Comparison of ENCODE assay signal across 8 mouse cellular contexts in the genomic region with DNA sequence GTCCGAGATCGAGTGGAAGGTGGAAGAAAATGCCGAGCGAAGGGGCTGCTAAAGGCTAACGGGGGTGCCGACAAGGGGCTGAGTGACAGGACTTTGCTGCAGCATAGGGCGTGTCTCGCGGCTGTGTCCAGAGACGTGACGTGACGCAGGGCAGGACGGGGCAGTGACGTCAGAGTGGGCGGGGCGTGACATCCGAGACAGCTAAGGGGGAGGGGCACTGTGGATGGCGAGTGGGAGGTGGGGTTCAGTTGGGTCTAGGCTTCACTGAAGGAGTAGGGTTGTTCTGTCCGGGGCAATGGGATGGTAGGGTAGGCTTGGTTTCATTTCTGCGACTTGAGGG. TPM values are rescaled to one million over a fixed set of nuclear protein-coding genes. Genes with fewer than 3 reads are reported as not detected.
DNase-seq lines count a peak whose midpoint lies in the region; ATAC-seq and TF ChIP-seq lines count a peak whose summit lies in the region.

No protein-coding gene starts in this region.

- peak; percentile 91 for ATAC-seq in erythroblast, adult 5-6 weeks (replicated peaks; ENCODE audit: low FRiP score, poor library complexity, severe bottlenecking)
- peak; percentile 91 for ATAC-seq in heart, embryonic 12.5 days (ENCODE audit: insufficient number of reproducible peaks, low FRiP score)
- peak; percentile 81 for ATAC-seq in kidney, postnatal 0 days (replicated peaks; ENCODE audit: low FRiP score, low read depth)
- ATAC-seq in liver, embryonic 11.5 days (replicated peaks; ENCODE audit: low FRiP score) = peak; percentile 76
- peak; percentile 79 for ATAC-seq in stomach, embryonic 14.5 days (ENCODE audit: insufficient number of reproducible peaks, insufficient read depth, low FRiP score, low read depth)

- peaks cover 21% of the 10 kb centered on the region for H3K36me3 ChIP-seq in heart, embryonic 12.5 days
- H3K36me3 ChIP-seq in kidney, postnatal 0 days (ENCODE audit: insufficient read depth, low read length) = no peaks in the 10 kb centered on the region
- peaks cover 7% of the 10 kb centered on the region for H3K36me3 ChIP-seq in liver, embryonic 11.5 days (ENCODE audit: control insufficient read depth, insufficient read depth, low read length)
- no peaks in the 10 kb centered on the region for H3K36me3 ChIP-seq in stomach, embryonic 14.5 days (ENCODE audit: control insufficient read depth, insufficient read depth, low read length)

- peak overlapping the region; percentile 93 for H3K4me2 ChIP-seq in heart, embryonic 12.5 days
- H3K4me2 ChIP-seq in kidney, postnatal 0 days (ENCODE audit: low read length) = peak overlapping the region; percentile 70
- H3K4me2 ChIP-seq in liver, embryonic 11.5 days = peak overlapping the region; percentile 90
- H3K4me2 ChIP-seq in stomach, embryonic 14.5 days (replicated peaks; ENCODE audit: low read depth, low read length) = peak overlapping the region; percentile 87

- H3K9ac ChIP-seq in heart, embryonic 12.5 days = peak overlapping the region; percentile 94
- H3K9ac ChIP-seq in kidney, postnatal 0 days (ENCODE audit: low read depth, low read length) = peak overlapping the region; percentile 89
- H3K9ac ChIP-seq in liver, embryonic 11.5 days (ENCODE audit: low read depth, low read length) = peak overlapping the region; percentile 93
- H3K9ac ChIP-seq in stomach, embryonic 14.5 days (replicated peaks; ENCODE audit: low read depth, low read length) = peak overlapping the region; percentile 67

- no peak for TF ChIP-seq CTCF in kidney, postnatal 0 days (IDR thresholded peaks at IDR 0.05; ENCODE audit: low read depth)

- DNase-seq in B cell, adult 2 months = peak; percentile 98
- peak; percentile 95 for DNase-seq in brain, adult 2 months (ENCODE audit: low read depth, low spot score)
- peak; percentile 95 for DNase-seq in kidney, postnatal 0 days (ENCODE audit: low spot score)
- peak; percentile 98 for DNase-seq in liver, embryonic 11.5 days (ENCODE audit: low spot score)
- DNase-seq in naive thymus-derived CD4-positive, alpha-beta T cell, adult 2 months (ENCODE audit: low read depth) = peak; percentile 95

- H3K9me3 ChIP-seq in heart, embryonic 12.5 days (replicated peaks) = no peaks in the 10 kb centered on the region
- H3K9me3 ChIP-seq in kidney, postnatal 0 days (replicated peaks; ENCODE audit: low read length) = no peaks in the 10 kb centered on the region
- H3K9me3 ChIP-seq in liver, embryonic 11.5 days (ENCODE audit: control insufficient read depth, low read length) = no peaks in the 10 kb centered on the region
- no peaks in the 10 kb centered on the region for H3K9me3 ChIP-seq in stomach, embryonic 14.5 days (ENCODE audit: control insufficient read depth, low read depth, low read length)

- H3K27ac ChIP-seq in heart, embryonic 12.5 days (ENCODE audit: poor library complexity, severe bottlenecking) = peak overlapping the region; percentile 99
- peak overlapping the region; percentile 98 for H3K27ac ChIP-seq in kidney, postnatal 0 days
- peak overlapping the region; percentile 96 for H3K27ac ChIP-seq in liver, embryonic 11.5 days (ENCODE audit: low read depth, low read length)
- peak overlapping the region; percentile 96 for H3K27ac ChIP-seq in stomach, embryonic 14.5 days (ENCODE audit: low read length)

- H3K4me1 ChIP-seq in heart, embryonic 12.5 days (replicated peaks) = peaks cover 22% of the 10 kb centered on the region
- peaks cover 4% of the 10 kb centered on the region; the same call in 1 of the 2 replicates for H3K4me1 ChIP-seq in kidney, postnatal 0 days (replicated peaks; ENCODE audit: insufficient read depth, low read length)
- peaks cover 18% of the 10 kb centered on the region for H3K4me1 ChIP-seq in liver, embryonic 11.5 days (replicated peaks; ENCODE audit: control insufficient read depth, insufficient read depth, low read length)
- peaks cover 5% of the 10 kb centered on the region; the same call in 1 of the 2 replicates for H3K4me1 ChIP-seq in stomach, embryonic 14.5 days (ENCODE audit: control insufficient read depth, insufficient read depth, low read length)

- H3K27me3 ChIP-seq in heart, embryonic 12.5 days (replicated peaks) = no peaks in the 10 kb centered on the region
- no peaks in the 10 kb centered on the region for H3K27me3 ChIP-seq in kidney, postnatal 0 days (ENCODE audit: insufficient read depth, low read length)
- H3K27me3 ChIP-seq in liver, embryonic 11.5 days (replicated peaks; ENCODE audit: control insufficient read depth, insufficient read depth, low read length) = no peaks in the 10 kb centered on the region
- H3K27me3 ChIP-seq in stomach, embryonic 14.5 days (ENCODE audit: control insufficient read depth, insufficient read depth, low read length) = no peaks in the 10 kb centered on the region

- WGBS in heart, embryonic 12.5 days = under 1% methylated on average over 20 of the region's 20 CpGs
- 0% methylated on average over 20 of the region's 20 CpGs for WGBS in kidney, postnatal 0 days
- under 1% methylated on average over 20 of the region's 20 CpGs for WGBS in liver, embryonic 11.5 days
- under 1% methylated on average over 20 of the region's 20 CpGs for WGBS in stomach, embryonic 14.5 days

- H3K4me3 ChIP-seq in heart, embryonic 12.5 days = peak overlapping the region; percentile 99
- peak overlapping the region; percentile 84 for H3K4me3 ChIP-seq in kidney, postnatal 0 days (replicated peaks; ENCODE audit: low read depth, low read length)
- peak overlapping the region; percentile 92 for H3K4me3 ChIP-seq in liver, embryonic 11.5 days (ENCODE audit: low read depth, low read length)
- H3K4me3 ChIP-seq in stomach, embryonic 14.5 days (ENCODE audit: low read depth, low read length) = peak overlapping the region; percentile 73

RNA-seq across cellular contexts. Expression of a gene that starts 0.7 kb away (rescaled TPM):
- 25.3 and 45.0 TPM in 2 replicates for total RNA-seq in erythroblast, adult 5-6 weeks (2015; ENCODE audit: low replicate concordance)
- total RNA-seq in erythroblast, adult 5-6 weeks (2017; ENCODE audit: low replicate concordance) = 19.5 and 29.4 TPM in 2 replicates
- polyA plus RNA-seq in heart, embryonic 12.5 days (2016; fragmentation: Nextera tagmentation; extraction: Ambion mirVana) = 172 TPM in 2 replicates
- polyA plus RNA-seq in kidney, postnatal 0 days (2015; fragmentation: Nextera tagmentation; extraction: Ambion mirVana) = 168 and 170 TPM in 2 replicates
- polyA plus RNA-seq in liver, embryonic 11.5 days (2014; fragmentation: Nextera tagmentation; extraction: Ambion mirVana) = 136 and 147 TPM in 2 replicates
- 161 and 177 TPM in 2 replicates for polyA plus RNA-seq in stomach, embryonic 14.5 days (2014; fragmentation: Nextera tagmentation; extraction: Ambion mirVana)

RNA-seq across cellular contexts. Expression of a gene that starts 32.7 kb away (rescaled TPM):
- total RNA-seq in erythroblast, adult 5-6 weeks (2015; ENCODE audit: low replicate concordance) = not detected in 2 replicates
- total RNA-seq in erythroblast, adult 5-6 weeks (2017; ENCODE audit: low replicate concordance) = not detected in 2 replicates
- not detected in 2 replicates for polyA plus RNA-seq in heart, embryonic 12.5 days (2016; fragmentation: Nextera tagmentation; extraction: Ambion mirVana)
- polyA plus RNA-seq in kidney, postnatal 0 days (2015; fragmentation: Nextera tagmentation; extraction: Ambion mirVana) = not detected in 2 replicates
- polyA plus RNA-seq in liver, embryonic 11.5 days (2014; fragmentation: Nextera tagmentation; extraction: Ambion mirVana) = 0.04 and 0.06 TPM in 2 replicates
- 0.10 TPM in 1 of 2 replicates, not detected in the other for polyA plus RNA-seq in stomach, embryonic 14.5 days (2014; fragmentation: Nextera tagmentation; extraction: Ambion mirVana)

RNA-seq across cellular contexts. Expression of a gene that starts 37.0 kb away (rescaled TPM):
- 3.8 TPM in 1 of 2 replicates, not detected in the other for total RNA-seq in erythroblast, adult 5-6 weeks (2015; ENCODE audit: low replicate concordance)
- not detected in 2 replicates for total RNA-seq in erythroblast, adult 5-6 weeks (2017; ENCODE audit: low replicate concordance)
- 7.6 and 9.1 TPM in 2 replicates for polyA plus RNA-seq in heart, embryonic 12.5 days (2016; fragmentation: Nextera tagmentation; extraction: Ambion mirVana)
- polyA plus RNA-seq in kidney, postnatal 0 days (2015; fragmentation: Nextera tagmentation; extraction: Ambion mirVana) = 0.23 and 0.75 TPM in 2 replicates
- polyA plus RNA-seq in liver, embryonic 11.5 days (2014; fragmentation: Nextera tagmentation; extraction: Ambion mirVana) = 6.0 and 6.9 TPM in 2 replicates
- polyA plus RNA-seq in stomach, embryonic 14.5 days (2014; fragmentation: Nextera tagmentation; extraction: Ambion mirVana) = 83.3 and 89.6 TPM in 2 replicates

RNA-seq across cellular contexts. Expression of a gene that starts 41.7 kb away (rescaled TPM):
- not detected in 2 replicates for total RNA-seq in erythroblast, adult 5-6 weeks (2015; ENCODE audit: low replicate concordance)
- total RNA-seq in erythroblast, adult 5-6 weeks (2017; ENCODE audit: low replicate concordance) = 0.09 TPM in 1 of 2 replicates, not detected in the other
- polyA plus RNA-seq in heart, embryonic 12.5 days (2016; fragmentation: Nextera tagmentation; extraction: Ambion mirVana) = 2.8 and 3.4 TPM in 2 replicates
- polyA plus RNA-seq in kidney, postnatal 0 days (2015; fragmentation: Nextera tagmentation; extraction: Ambion mirVana) = 5.7 and 5.8 TPM in 2 replicates
- polyA plus RNA-seq in liver, embryonic 11.5 days (2014; fragmentation: Nextera tagmentation; extraction: Ambion mirVana) = 6.5 and 6.7 TPM in 2 replicates
- polyA plus RNA-seq in stomach, embryonic 14.5 days (2014; fragmentation: Nextera tagmentation; extraction: Ambion mirVana) = 2.2 and 3.1 TPM in 2 replicates

RNA-seq across cellular contexts. Expression of a gene that starts 49.1 kb away (rescaled TPM):
- 11.3 and 15.8 TPM in 2 replicates for total RNA-seq in erythroblast, adult 5-6 weeks (2015; ENCODE audit: low replicate concordance)
- 12.8 and 16.5 TPM in 2 replicates for total RNA-seq in erythroblast, adult 5-6 weeks (2017; ENCODE audit: low replicate concordance)
- polyA plus RNA-seq in heart, embryonic 12.5 days (2016; fragmentation: Nextera tagmentation; extraction: Ambion mirVana) = 34.7 and 36.0 TPM in 2 replicates
- polyA plus RNA-seq in kidney, postnatal 0 days (2015; fragmentation: Nextera tagmentation; extraction: Ambion mirVana) = 33.4 and 36.6 TPM in 2 replicates
- polyA plus RNA-seq in liver, embryonic 11.5 days (2014; fragmentation: Nextera tagmentation; extraction: Ambion mirVana) = 27.0 and 32.7 TPM in 2 replicates
- 30.2 and 30.9 TPM in 2 replicates for polyA plus RNA-seq in stomach, embryonic 14.5 days (2014; fragmentation: Nextera tagmentation; extraction: Ambion mirVana)

Comparison
In these comparisons a context has a peak if more than half of its experiments do, and no peak if none do; other contexts are left out.
1. Peak in every context shown above with its lines: DNase-seq, ATAC-seq, H3K4me3 ChIP-seq and H3K27ac ChIP-seq.